Mouse (Mus musculus): ENCODE data around the gene Plcd1. TPM values are rescaled to one million over a fixed set of nuclear protein-coding genes. Genes with fewer than 3 reads are reported as not detected.

Gene Plcd1
- total RNA-seq (2021), result 1 to 10 TPM; 8.5 to 8.6 TPM
- long read RNA-seq, experiment 1, partial matches to known transcripts, result 1 of 5 reads
- long read RNA-seq, experiment 1, other reads (novel, unspliced or antisense), result 2 of 5 reads
- long read RNA-seq, experiment 2, transcript Plcd1-201 (15 exons, 2,657 nt), result major isoform, 8 of 14 reads
- long read RNA-seq, experiment 2, partial matches to known transcripts, result 4 of 14 reads
- long read RNA-seq, experiment 2, other reads (novel, unspliced or antisense), result 1 of 14 reads

DNA sequence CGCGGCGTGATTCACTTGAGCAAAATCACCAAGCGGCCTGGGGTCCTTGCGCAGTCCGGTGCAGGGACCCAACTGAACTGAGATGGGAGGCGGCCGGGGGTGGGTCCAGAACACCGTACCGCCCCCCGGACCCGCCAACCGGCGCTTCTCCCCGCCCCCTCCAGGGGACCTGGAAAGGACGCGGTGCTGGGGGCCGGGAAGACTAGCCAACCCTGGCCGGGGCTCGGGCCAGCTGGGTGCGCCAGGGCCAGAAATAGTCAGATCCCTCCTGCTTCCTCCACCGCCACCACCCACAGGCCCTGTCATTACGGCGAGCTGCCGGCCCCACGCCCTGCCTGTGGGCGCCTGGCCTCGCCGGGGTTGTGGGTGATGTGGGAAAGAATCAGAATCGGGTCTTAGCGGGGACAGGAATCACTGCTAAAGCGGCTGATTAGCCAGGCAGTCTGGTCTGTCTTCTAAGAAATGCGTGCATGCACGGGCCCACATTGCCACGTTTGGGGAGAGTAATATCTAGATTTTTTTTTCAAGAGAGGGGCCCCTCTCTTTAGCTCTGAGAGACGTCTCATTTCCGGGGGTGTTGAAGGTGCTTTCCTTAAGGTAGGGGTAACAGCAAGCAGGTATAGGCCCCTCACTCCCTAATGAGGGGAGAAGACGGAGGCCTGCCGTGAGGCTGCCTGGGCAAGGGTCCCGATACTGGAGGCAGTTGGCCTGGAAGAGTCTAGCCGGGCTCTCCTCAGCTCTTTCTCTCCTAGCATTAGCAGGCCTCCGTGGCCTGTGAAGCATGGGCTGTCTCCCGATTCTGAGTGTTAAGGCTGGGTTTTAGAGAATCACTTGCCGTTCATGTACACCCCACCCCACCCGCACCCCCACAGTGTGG, at the start of gene Plcd1:
Gene Plcd1 (minus strand): TSS at position 84 of the 877 bp plus-strand sequence.
- DNase-seq, result peak; percentile 97

DNA sequence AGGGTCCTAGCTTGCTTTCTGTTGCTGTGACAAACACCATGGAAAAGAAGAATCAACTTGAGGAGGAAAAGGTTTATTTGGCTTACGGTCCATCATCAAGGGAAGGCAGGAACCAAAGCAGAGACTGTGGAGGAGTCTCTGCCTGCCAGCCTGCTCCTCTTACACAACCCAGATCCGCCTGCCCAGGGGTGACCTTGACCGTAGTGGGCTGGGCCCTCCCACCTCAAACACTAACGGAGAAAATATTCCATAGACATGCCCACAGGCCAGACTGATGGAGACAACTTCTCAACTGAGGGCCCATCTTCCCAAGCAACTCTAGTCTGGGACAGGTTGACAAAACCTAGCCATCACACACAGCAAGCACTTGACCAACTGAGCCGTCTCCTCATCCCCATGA, 48.8 kb upstream of the Plcd1 start:
- DNase-seq, result no peak

DNA sequence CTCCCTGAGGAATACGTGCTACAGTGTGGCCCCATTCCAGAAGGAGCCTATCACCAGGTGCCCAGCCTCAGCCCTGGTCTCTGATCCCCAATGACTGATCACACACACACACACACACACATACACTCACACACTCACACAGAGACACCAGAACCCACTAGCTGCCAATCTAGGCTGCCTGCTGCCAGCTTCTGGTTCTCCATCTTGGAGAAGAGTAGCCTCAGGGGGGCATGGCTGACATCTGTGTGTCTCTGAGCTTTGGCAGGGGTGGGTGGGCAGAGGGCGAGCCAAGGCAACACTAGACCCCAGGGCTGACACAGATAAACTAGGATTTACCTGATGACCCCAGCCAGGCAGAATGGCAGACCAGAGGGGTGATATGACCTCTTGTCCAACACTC, 45.5 kb upstream of the Plcd1 start:
- no peak for DNase-seq

DNA sequence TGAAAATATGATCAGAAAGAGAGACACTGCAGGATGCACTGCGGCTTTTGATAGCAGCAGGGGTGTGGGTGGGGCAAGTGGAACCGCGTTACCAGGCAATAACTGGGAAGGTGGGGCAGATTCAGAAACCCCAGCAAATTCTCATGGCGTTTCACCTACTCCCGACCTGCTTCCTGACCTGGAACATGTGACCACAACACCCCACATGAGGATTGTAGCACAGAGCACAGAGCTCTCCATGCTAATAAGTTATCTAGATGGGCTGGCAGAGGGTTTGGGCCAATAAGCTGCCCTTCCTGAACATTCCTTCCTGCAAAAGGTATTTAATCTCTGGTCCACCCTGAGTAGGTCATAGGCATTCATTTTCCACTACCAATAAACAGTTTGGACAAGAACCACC, 37.4 kb upstream of the Plcd1 start:
- DNase-seq, result no peak

DNA sequence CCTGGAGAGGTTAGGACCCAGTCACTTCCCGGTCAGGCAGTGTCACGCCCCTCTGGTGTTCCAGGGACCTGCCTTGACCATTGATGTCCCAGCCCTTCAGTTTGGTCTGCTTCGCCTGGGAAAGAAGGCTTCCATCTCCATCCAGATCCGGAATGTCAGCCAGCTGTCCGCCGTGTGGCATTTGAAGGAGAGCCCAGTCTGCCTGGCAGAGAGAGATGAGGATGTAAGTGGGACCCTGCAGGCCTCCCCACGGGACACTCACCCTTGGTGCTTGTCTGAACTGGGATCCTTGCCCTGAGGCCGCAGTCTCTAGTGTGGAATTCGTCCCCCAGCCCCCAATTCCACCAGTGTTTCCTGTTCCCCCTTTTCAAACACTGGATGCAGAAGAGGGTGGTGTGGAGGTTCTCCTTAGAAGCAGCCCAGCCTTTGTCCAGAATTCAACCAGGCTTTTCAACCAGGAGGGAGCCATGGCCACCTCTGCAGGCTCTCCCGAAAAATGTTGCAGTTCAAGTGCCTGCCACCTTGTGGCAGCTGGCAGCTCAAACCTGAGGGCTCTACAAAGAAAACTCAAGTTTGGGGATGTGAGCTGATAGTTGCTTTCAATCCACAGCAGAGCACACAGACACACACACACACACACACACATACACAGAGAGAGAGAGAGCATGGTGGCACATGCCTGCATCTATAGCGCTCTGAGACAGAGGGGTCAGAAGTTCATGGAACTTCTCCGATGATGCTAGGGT, 35.3 kb upstream of the Plcd1 start:
- no peak for DNase-seq

DNA sequence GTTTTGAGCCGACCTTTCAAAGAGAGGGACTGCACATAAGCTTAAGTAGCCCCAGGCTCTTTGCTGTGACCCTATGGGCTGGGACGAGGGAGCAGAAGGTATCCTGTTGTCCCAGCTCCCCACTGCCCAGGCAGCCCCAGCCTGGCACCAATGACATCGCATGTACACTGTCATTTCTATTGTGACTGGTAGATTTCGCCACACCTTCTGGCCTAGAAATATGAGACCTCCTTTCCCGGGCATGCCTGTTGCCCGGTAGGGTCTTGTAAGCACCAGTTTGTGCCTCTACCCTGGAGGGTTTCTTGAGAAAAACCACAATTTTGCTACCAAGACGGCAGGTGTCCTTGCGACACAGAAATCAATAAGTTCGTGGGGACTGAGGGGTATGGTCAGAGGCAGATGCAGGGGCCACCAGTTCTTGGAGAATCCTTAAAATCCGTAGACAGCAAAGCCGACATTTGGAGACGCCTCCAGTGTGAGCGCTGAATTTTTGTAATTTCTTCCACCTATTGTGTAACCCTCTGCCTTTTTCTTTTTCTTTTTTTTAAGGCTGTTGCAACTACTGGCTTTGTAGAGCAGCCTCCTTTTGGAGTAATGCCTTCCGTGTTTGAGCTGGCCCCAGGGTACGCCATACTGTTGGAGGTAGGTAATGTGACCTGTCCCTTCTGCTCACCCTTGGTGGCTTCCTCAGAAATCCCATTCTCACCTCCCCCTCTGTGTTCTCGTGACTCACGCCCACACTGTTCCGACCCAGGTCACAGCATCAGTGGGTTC, 29.5 kb upstream of the Plcd1 start:
- no peak for DNase-seq

DNA sequence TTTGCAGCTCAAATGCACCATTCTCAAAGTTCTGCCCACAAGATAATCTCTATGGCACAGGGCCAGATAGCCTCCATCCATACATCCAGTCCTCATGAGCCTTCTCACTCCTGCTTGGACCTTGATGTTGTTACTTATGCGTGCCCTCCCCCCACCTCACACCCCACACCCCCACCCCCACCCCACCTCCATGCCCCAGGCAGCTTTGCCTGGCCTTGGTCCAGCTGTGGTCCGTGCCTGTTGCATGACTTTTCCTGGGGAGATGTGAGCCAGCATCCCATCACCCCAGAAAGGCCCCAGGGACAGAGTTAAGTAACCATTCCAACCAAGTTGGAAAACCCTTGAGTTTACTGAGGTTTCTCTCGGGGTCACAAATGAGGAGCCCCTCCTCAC, 26.9 kb upstream of the Plcd1 start:
- no peak for DNase-seq

DNA sequence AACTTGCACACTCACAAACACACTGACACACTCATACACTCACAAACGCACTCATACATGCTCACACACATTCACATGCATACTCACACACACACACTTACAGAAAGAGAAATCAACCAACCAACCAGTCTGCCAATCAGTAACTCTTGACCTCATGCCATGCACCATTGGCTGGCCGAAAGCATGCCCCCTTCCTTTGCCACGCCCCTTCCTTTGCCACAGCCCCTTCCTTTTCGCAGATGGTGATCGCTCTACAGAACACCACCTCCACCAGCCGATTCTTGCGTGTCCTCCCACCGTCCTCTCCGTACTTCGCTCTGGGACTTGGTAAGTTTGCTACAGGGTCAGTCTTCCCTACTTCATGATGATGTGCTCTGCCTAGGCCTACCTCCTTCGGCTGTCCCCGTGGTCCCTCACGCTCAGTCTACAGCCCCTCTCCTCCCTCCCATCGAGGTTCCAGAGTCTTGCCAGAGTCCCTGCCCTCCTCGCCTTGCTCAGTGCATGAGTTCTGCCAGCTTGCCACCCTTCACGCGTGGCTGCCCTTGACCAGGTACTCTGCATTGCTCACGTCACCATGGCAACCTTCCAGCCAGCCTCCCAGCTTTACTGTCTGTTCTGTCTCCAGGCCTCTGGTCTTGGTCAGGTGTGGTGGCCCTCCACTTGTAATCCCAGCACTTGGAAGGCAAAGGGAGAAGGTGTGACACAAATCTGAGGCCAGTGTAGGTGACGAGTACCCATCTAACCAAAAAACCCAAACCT, 26.3 kb upstream of the Plcd1 start:
- no peak for DNase-seq

DNA sequence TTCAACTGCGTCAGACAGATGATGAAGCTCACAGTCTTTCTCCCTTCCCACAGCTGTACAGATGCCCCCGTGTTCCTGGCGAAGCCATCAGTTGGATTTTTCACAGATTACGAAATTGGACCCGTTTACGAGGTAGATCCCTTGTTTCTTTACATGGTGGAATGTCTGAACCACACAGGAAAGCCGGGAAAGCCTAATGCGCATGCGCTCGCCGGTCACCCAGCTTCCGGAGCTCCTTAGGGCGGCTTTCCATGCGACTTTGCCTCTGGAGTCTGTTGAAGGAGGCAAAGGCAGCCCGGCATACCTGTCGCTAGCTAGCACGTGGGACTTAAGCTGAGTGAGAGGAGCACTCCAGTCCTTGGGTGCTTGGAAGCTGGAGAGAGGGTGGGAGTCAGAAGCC, 21.6 kb upstream of the Plcd1 start:
- no peak for DNase-seq

DNA sequence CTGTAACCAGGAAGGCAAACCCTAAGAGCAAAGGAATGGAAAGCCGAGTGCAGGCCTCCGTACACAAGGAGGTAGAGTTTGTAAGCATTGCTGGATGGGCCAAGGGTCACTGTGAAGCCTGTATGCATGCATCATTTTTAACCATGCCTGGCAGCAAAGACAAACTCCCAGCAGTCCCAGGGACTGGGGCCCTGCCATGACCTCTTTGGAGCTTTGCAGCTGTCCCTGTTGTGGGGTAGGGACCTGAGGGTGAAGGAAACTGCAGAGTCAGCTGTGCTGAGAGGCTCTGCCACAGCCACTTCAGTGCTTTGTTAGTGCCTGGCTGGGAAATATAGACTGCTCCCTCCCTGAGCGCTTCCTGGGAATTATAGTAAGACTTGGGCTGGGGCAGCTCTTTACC, 17.3 kb upstream of the Plcd1 start:
- DNase-seq, result peak; percentile 71

DNA sequence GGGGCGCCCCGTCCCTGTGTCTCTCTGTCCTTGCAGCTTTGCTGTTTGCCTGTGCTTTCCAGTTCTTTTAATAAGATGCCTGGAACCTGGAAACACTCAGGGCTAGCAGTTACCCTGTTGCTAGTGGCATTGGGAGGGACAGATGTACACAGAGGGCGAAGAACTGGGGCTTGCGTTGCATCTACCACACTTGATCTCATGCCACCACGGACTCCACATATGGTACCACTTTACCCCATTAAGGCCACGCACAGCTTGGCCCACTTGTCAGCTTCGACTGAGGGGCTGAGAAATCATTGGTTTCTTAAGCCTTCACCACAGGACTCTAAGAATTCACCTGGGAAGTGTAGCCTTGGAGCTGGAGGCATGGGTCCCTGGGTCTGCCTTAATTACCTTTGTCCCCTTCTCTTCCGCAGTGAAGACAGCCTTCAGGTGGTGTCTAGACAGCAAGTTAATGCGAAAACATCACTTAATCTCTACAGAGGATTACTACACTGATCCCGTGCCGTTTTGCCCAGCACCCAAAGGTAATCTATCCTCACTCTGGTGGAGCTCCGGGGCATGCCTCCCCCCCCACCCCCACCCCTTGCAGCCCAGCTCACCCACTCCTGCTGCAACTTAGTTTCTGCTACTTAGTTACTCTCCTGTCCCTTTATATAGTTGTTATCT, 16.5 kb upstream of the Plcd1 start:
- no peak for DNase-seq

DNA sequence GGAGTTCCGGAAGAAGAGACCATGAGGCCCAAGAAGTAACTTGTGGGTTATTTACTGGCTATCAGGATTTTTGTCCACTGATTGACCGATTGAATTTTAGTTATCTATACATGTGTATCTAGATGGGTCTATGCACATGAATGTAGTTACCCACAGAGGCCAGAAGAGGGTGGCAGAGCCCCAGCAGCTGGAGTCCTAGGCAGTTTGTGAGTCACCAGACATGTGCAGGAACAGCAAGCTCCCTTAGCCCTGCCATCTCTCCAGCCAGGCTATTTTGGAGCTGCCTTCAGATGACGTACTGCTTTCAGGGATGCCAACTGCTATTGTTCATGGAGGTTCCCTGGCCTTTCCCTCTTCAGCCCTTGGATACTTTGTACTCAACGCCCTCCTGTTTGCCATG, 14.3 kb upstream of the Plcd1 start:
- peak; percentile 28 for DNase-seq

DNA sequence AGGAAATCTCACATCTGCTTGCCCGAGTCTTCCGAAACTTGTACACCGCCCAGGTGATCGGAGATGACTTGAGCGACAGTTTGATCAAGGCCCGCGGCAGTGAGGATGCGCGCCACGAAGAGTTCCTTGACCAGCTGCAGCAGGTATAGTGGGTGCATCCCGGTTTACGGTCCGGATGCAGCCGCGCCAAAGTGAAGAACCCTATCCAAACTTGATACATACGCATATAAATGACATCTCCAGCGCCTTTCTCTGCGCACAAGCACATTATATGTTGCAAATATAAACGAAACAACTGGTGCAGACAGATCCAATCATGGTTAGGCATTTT, 9.4 kb upstream of the Plcd1 start:
- no peak for DNase-seq

DNA sequence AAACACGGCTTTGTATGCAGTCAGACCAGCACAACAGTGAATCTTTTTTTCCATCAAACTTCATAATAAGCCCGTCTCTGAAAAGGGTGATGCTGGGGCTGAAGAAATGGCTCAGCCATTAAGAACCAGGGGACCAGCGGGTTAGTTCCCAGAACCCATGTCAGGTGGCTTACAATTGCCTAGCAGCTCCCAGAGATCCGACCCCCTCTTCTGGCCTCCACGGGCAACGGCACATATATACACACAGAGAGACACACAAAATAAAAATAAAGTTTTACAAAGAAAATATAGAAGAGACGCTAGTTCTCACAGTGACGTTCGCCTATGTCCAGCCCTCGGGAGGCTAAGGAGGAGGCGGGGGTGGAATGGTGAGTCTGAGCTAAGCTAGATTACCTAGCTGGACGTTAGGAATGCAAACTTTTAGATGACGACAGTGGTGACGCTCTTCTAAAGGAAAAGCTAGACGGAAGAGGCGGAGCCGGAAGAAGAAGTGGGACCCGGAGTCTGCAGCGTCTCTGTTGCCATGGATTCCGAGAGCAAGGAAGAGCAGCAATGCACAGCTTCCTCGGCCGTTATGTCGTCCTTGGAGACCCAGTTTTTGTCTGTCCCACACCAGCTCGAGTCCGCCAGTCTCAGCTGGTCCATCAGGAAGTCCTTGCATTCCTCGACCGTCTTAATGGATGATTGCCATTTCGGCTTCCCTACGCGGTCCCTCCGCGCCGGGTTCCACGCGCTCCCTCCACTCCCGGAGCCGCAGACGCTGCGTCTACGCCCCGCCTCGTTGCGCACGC, 8.9 kb upstream of the Plcd1 start, which contains the start of gene Dlec1:
Gene Dlec1 (plus strand): TSS at position 487 of the 791 bp plus-strand sequence.
- DNase-seq, result peak; percentile 58

DNA sequence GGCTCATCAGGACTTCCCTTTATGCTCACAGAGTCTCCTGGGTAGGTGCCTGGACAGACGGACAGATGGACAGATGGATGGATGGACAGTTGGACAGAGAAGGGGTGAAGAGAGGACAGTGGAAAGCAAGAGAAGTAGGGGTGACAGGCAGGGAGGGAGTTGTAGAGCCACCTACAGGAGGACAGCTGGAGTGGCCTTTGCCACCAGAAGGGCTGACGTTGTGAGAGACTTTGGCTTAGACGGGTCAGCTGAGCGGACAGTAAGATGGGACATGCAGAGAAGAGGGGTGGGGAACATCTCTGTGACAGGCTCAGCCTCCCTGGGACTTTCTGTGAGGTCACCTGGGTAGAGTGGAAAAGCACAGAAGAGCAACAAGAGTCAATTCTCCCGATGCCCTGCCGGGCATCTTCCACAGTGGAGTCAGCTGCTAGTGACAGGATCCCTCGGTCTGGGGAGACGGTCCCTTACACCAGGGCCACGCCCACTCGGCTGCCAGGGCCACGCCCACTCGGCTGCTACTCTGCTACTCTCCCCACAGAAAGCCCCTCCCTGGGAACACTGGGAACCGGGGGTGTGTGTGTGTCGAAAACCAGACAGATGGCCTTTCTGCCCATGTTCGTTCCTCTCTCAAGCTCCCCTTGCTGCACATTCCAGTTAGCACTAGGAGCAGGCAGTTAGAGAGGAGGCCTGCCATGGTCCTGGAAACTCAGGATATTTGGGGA, 7.0 kb upstream of the Plcd1 start:
- DNase-seq, result no peak

DNA sequence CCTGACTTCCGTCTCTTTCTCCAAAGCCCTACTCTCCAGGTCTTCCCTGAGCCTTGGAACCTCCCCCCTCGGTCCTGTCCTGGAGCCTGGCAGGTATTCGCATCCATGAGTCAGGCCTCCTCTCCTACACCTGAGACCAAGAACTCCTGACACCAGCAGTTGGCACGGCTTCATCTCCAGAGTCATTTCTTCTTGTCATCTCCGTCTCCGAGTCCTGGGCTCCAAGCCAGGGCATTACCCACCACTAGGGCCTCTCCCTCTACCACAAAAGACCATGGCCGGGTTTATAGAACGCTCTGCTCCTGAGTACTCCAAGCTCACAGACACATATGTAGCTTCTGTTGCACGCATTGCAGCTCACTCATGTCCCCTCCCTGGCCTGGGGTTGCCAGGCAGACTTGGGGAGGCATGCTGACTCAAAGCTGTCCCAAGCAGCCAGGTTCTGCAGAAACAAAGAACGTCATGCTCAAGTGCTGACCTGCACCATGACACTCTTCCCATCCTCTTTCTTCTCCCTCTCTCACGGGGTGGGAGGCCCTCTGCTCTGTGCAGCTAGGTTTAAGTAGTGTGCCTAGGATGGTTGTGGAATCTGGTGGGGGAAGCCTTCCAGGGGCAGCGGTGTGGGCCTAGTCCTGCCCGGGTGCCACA, 1.3 kb upstream of the Plcd1 start:
- no peak for DNase-seq

DNA sequence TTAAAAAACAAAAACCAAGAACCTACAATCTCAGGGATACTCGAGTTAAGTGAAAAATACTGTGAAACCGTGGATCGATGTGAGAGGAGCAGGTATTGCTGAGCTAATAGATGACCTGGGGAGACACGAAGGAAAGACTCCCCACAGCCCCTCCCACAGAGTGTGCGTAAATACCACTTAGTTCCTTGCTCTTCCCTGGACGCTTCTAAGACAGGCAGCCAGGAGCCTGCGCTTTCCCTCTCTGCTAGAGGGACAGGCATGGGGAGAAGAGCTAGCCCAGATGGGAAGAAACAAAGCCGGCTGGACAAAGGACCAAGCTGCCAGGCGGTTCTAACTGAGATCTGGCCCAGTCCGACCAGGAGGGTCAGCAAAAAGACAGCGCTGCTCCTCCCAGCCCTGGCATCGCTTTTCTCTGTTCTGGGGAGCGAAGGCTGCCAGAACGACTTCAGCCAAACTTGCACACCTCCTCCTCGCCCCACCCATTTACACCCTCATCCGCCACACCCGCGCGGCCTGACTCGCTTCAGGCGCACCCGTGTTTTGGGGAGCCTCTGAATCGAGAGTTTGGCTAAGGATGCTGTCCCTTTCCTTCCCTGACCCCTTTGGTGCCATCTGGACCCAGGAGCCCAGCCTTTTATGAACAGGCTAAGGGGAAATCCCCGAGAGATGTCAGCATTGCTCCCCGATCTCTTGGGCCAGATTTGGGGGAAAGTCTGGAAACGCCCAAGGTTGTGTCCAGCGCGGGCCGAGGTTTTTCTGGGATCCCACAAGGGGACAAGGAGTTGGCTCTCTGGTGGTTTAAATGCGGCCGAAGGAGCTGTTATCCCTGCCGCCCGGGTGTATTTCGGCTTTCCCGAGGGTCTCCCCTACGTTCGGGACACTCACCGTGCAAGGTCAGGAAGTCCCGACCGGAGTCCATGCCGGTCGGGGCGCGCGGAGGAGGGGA, 556 bp downstream of the Plcd1 start:
- peak; percentile 65 for DNase-seq

All from gastrocnemius, postnatal 25 days (tissue).